Mouse (Mus musculus) liver, embryonic 14.5 days (tissue): ENCODE results near the gene Btbd9. TPM values are rescaled to one million over a fixed set of nuclear protein-coding genes. Genes with fewer than 3 reads are reported as not detected.
"Not testable (repeated sequence)": the region's sequence is repeated elsewhere in the genome, so short reads cannot be mapped to it uniquely, and the experiment has no call there.

Source experiments
- ATAC-seq: fragments of 200-750 bp; cut with Nextera tagmentation; 2 replicates; pipeline ENCODE4 v1.8.0; 2017; ENCODE audit warnings: moderate number of reproducible peaks, mild to moderate bottlenecking, moderate library complexity; ENCODE audit not compliant: insufficient read depth
- DNase-seq, 3 experiments: peaks; one replicate each; pipeline ENCODE4 v3.0.0-alpha.2; 2012 to 2013; ENCODE audit warnings: low read depth in 3 of 3, low spot score in 3 of 3
- H3K27ac ChIP-seq: fragments of 300-500 bp; sonication (generic); 2 replicates; pipeline ENCODE4 v1.5.1; 2014; ENCODE audit warnings: moderate library complexity, mild to moderate bottlenecking, control low read depth, inconsistent platforms
- H3K27me3 ChIP-seq: fragments of 300-500 bp; sonication (generic); 2 replicates; pipeline ENCODE4 v1.6.1; 2014; ENCODE audit warnings: mild to moderate bottlenecking, low read length, moderate library complexity; ENCODE audit not compliant: control insufficient read depth, insufficient read depth
- H3K36me3 ChIP-seq: fragments of 300-500 bp; sonication (generic); replicated peaks from 2 replicates; pipeline ENCODE4 v1.6.1; 2014; ENCODE audit warnings: low read depth; ENCODE audit not compliant: control insufficient read depth, insufficient read depth
- H3K4me1 ChIP-seq, 2 experiments: fragments of 200-500 bp in 1 of 2; fragments of 300-500 bp in 1 of 2; sonication (generic) in 1 of 2; replicated peaks; 2 replicates each; pipeline ENCODE4 v1.6.1; 2012 to 2014; ENCODE audit warnings: antibody characterized with exemption in 1 of 2, inconsistent platforms in 1 of 2, low read length in 1 of 2; ENCODE audit not compliant: control insufficient read depth in 2 of 2, insufficient read depth in 2 of 2
- H3K4me2 ChIP-seq: fragments of 300-500 bp; sonication (generic); 2 replicates; pipeline ENCODE4 v1.6.1; 2014; ENCODE audit warnings: low read depth, mild to moderate bottlenecking, control low read depth, moderate library complexity
- H3K4me3 ChIP-seq, 2 experiments: fragments of 200-500 bp in 1 of 2; fragments of 300-500 bp in 1 of 2; sonication (generic) in 1 of 2; 2 replicates each; pipeline ENCODE4 v1.5.1; 2012 to 2014; ENCODE audit warnings: low read depth in 2 of 2, low read length in 2 of 2, mild to moderate bottlenecking in 2 of 2, control low read depth in 1 of 2, inconsistent platforms in 1 of 2, moderate library complexity in 1 of 2; ENCODE audit not compliant: insufficient read depth in 1 of 2
- H3K9ac ChIP-seq: fragments of 300-500 bp; sonication (generic); replicated peaks from 2 replicates; pipeline ENCODE4 v1.6.1; 2014; ENCODE audit warnings: mild to moderate bottlenecking, control low read depth, moderate library complexity
- H3K9me3 ChIP-seq: fragments of 300-500 bp; sonication (generic); 2 replicates; pipeline ENCODE4 v1.6.1; 2016; ENCODE audit warnings: low read length, mixed read lengths; ENCODE audit not compliant: control insufficient read depth
- CTCF ChIP-seq: IDR thresholded peaks from 2 replicates; pipeline ENCODE4 v1.5.1; 2016; ENCODE audit warnings: antibody characterized with exemption, low read depth, control low read depth
- EP300 ChIP-seq: IDR thresholded peaks from 2 replicates; pipeline ENCODE4 v1.6.1; 2016; ENCODE audit warnings: antibody characterized with exemption, low read depth
- WGBS: fragments of 180-500 bp; shearing (Covaris S2); extraction: QIAGEN DNeasy Blood & Tissue Kit; methylation state at CpG from one replicate; pipeline ENCODE4 v1.1.7; 2014; ENCODE audit not compliant: insufficient replicate concordance; 5-methylcytosine and 5-hydroxymethylcytosine counted together
- polyA plus RNA-seq, 2 experiments: library from polyadenylated mRNA; depleted of rRNA in 1 of 2; stranded (reverse) in 1 of 2; unstranded in 1 of 2; fragments of >200 nt; fragmentation: Nextera tagmentation in 1 of 2; extraction: Ambion mirVana in 1 of 2; gene quantifications; 2 replicates each; pipeline versions ENCODE4 v1.2.1 to v1.2.3; 2012 to 2014

The Btbd9 gene
- polyA plus RNA-seq, 2 experiments: 2.7 to 9.6 TPM

- no peaks in the 10 kb centered on the region for H3K27me3 ChIP-seq
- peaks cover 0 to 5% of the 10 kb centered on the region in 2 experiments; a peak in 1 of 4 replicates for H3K4me1 ChIP-seq
- no peak overlapping the region for H3K27ac ChIP-seq
- 61% methylated on average over 2 of the region's 2 CpGs for WGBS
- no peaks in the 10 kb centered on the region for H3K9me3 ChIP-seq
- ATAC-seq (no peak), DNase-seq (no peak)
- H3K9ac ChIP-seq: no peak overlapping the region
- H3K36me3 ChIP-seq: no peaks in the 10 kb centered on the region
- no peak overlapping the region for H3K4me2 ChIP-seq
- TF ChIP-seq EP300 (no peak), CTCF (no peak)
- no peak overlapping the region for H3K4me3 ChIP-seq
These were observed 52.5 kb downstream of the Btbd9 start for GRCm38 (mm10) chr17:30523783-30524182.

GRCm38 (mm10) chr17:30522406-30523078 is 53.7 kb downstream of the Btbd9 start:
- Histone ChIP-seq H3K27me3 (no peaks in the 10 kb centered on the region), H3K9me3 (no peaks in the 10 kb centered on the region), H3K4me2 (no peak overlapping the region), H3K27ac (no peak overlapping the region), H3K36me3 (no peaks in the 10 kb centered on the region), H3K4me1 (peaks cover 0 to 5% of the 10 kb centered on the region in 2 experiments; a peak in 1 of 4 replicates), H3K9ac (no peak overlapping the region), H3K4me3 (no peak overlapping the region)
- DNase-seq (no peak), ATAC-seq (no peak)
- 75% methylated on average over 9 of the region's 9 CpGs for WGBS
- TF ChIP-seq EP300 (no peak), CTCF (no peak)

- DNase-seq, H3K4me2 ChIP-seq, H3K4me1 ChIP-seq, H3K9ac ChIP-seq, H3K4me3 ChIP-seq, H3K27ac ChIP-seq, ATAC-seq, H3K36me3 ChIP-seq, H3K9me3 ChIP-seq, H3K27me3 ChIP-seq: not testable (repeated sequence)
- 58% methylated on average over 2 of the region's 2 CpGs for WGBS
These were observed 57.1 kb downstream of the Btbd9 start for GRCm38 (mm10) chr17:30519172-30519512.

GRCm38 (mm10) chr17:30518431-30519171 is 57.7 kb downstream of the Btbd9 start:
- no peak overlapping the region for H3K27ac ChIP-seq
- H3K4me1 ChIP-seq: no peaks in the 10 kb centered on the region; a peak in 1 of 4 replicates
- no peak overlapping the region for H3K4me3 ChIP-seq
- ATAC-seq: no peak
- H3K36me3 ChIP-seq: no peaks in the 10 kb centered on the region
- WGBS: 63% methylated on average over 8 of the region's 8 CpGs
- H3K27me3 ChIP-seq: no peaks in the 10 kb centered on the region
- no peak overlapping the region for H3K9ac ChIP-seq
- no peak overlapping the region for H3K4me2 ChIP-seq
- H3K9me3 ChIP-seq: no peaks in the 10 kb centered on the region
- TF ChIP-seq CTCF (no peak), EP300 (no peak)
- DNase-seq: peak in 1 of 3 experiments; percentile 16

GRCm38 (mm10) chr17:30516580-30517340 is 59.5 kb downstream of the Btbd9 start:
- Histone ChIP-seq H3K27ac (no peak overlapping the region), H3K27me3 (no peaks in the 10 kb centered on the region), H3K36me3 (no peaks in the 10 kb centered on the region), H3K9me3 (no peaks in the 10 kb centered on the region), H3K9ac (no peak overlapping the region), H3K4me3 (no peak overlapping the region), H3K4me1 (no peaks in the 10 kb centered on the region), H3K4me2 (no peak overlapping the region)
- DNase-seq: no peak
- TF ChIP-seq CTCF: no peak
- no peak for TF ChIP-seq EP300
- 58% methylated on average over 10 of the region's 10 CpGs for WGBS
- ATAC-seq: no peak
